Mouse (Mus musculus) gastrocnemius, adult 8-10 months (tissue): ENCODE data around the gene Hcn4. TPM values are rescaled to one million over a fixed set of nuclear protein-coding genes. Genes with fewer than 3 reads are reported as not detected.

ENCODE experiments used
- total RNA-seq, 4 experiments: library from RNA; stranded (reverse); gene quantifications; 2 replicates each; pipeline ENCODE4 v1.2.4; 2022

Gene Hcn4
- total RNA-seq, 4 experiments from 2014 or later: 2.4 to 6.5 (median 4.1) TPM

Other genes starting within 250 kb of the Hcn4 start
- gene Nptn, start 241.2 kb upstream of the Hcn4 start, total RNA-seq: 100 to 1,000 TPM in 2 of 4 experiments, 10 to 100 TPM in 2; 90.1 to 125 (median 108) TPM
- gene Rec114, start 79.4 kb upstream of the Hcn4 start, total RNA-seq: under 1 TPM in 1 of 4 experiments, not detected in 3; 0.56 TPM
- gene Neo1, start 213.0 kb downstream of the Hcn4 start, total RNA-seq: 10 to 100 TPM; 28.2 to 31.9 (median 30.9) TPM